Mouse (Mus musculus) layer of hippocampus, adult 18-20 months (tissue): ENCODE data around the gene Arl14ep. TPM values are rescaled to one million over a fixed set of nuclear protein-coding genes. Genes with fewer than 3 reads are reported as not detected.

Source experiments
- DNase-seq, 2 experiments: peaks; one replicate each; pipeline ENCODE4 v3.0.0; 2022; ENCODE audit warnings: low spot score in 2 of 2
- total RNA-seq, 2 experiments: library from RNA; stranded (reverse); gene quantifications; 2 replicates each; pipeline ENCODE4 v1.2.3; 2021

The Arl14ep gene
- total RNA-seq, 2 experiments from 2014 or later, result 46.8 to 51.4 TPM

GRCm38 (mm10) chr2:106955621-106956020, 18.6 kb downstream of the Arl14ep start:
- DNase-seq, result peak in 1 of 2 experiments; percentile 70

GRCm38 (mm10) chr2:106954975-106955374, 19.2 kb downstream of the Arl14ep start:
- DNase-seq, result no peak

- DNase-seq, result peak in 1 of 2 experiments; percentile 60
Measured at GRCm38 (mm10) chr2:106942451-106942850, 31.8 kb downstream of the Arl14ep start.

GRCm38 (mm10) chr2:106935681-106936080, 38.5 kb downstream of the Arl14ep start:
- DNase-seq, result no peak

- no peak for DNase-seq
Measured at GRCm38 (mm10) chr2:106929906-106930305, 44.3 kb downstream of the Arl14ep start.

Other genes starting within 250 kb of the Arl14ep start
- gene Fshb, start 85.2 kb upstream of the Arl14ep start, total RNA-seq, result not detected